Mouse (Mus musculus) MEL (cell line): ENCODE data around the gene Slc2a1. TPM values are rescaled to one million over a fixed set of nuclear protein-coding genes. Genes with fewer than 3 reads are reported as not detected.
A peak's percentile ranks its signal among the peaks of the same experiment; 100 is the strongest.

Source experiments
- DNase-seq: peaks from one replicate; pipeline ENCODE4 v3.0.0; 2011; ENCODE audit warnings: low read depth, low spot score
- H3K27ac ChIP-seq: 2 replicates; pipeline ENCODE4 v1.5.1; 2012; ENCODE audit warnings: low read depth, mild to moderate bottlenecking, control low read depth, low read length, moderate library complexity; ENCODE audit not compliant: control insufficient read depth
- H3K27me3 ChIP-seq, 2 experiments: fragments of 150-350 bp in 1 of 2; sonication (generic) in 1 of 2; 2 replicates each; pipeline ENCODE4 v1.6.1; 2012; ENCODE audit warnings: low read length in 2 of 2, mild to moderate bottlenecking in 2 of 2, improper control_type of control experiment in 1 of 2, moderate library complexity in 1 of 2; ENCODE audit not compliant: insufficient read depth in 2 of 2, control insufficient read depth in 1 of 2
- H3K36me3 ChIP-seq, 2 experiments: 2 replicates each; pipeline ENCODE4 v1.6.1; 2012 to 2014; ENCODE audit warnings: low read length in 2 of 2, improper control_type of control experiment in 1 of 2, inconsistent platforms in 1 of 2, mild to moderate bottlenecking in 1 of 2; ENCODE audit not compliant: insufficient read depth in 2 of 2, control insufficient read depth in 1 of 2
- H3K4me1 ChIP-seq, 2 experiments: fragments of 150-350 bp in 1 of 2; sonication (generic) in 1 of 2; 2 replicates each; pipeline ENCODE4 v1.6.1; 2012; ENCODE audit warnings: low read length in 2 of 2, improper control_type of control experiment in 1 of 2, mild to moderate bottlenecking in 1 of 2; ENCODE audit not compliant: insufficient read depth in 2 of 2, control insufficient read depth in 1 of 2
- H3K4me3 ChIP-seq, 2 experiments: fragments of 150-350 bp in 1 of 2; sonication (generic) in 1 of 2; 2 replicates each; pipeline ENCODE4 v1.5.1; 2012; ENCODE audit warnings: low read depth in 2 of 2, low read length in 2 of 2, mild to moderate bottlenecking in 2 of 2, moderate library complexity in 2 of 2, control low read depth in 1 of 2, improper control_type of control experiment in 1 of 2; ENCODE audit not compliant: control insufficient read depth in 1 of 2, insufficient read depth in 1 of 2
- H3K79me2 ChIP-seq: 2 replicates; pipeline ENCODE4 v1.6.1; 2012; ENCODE audit warnings: mild to moderate bottlenecking, low read length, moderate library complexity; ENCODE audit not compliant: control insufficient read depth, poor library complexity, insufficient read depth
- H3K9ac ChIP-seq: 2 replicates; pipeline ENCODE4 v1.6.1; 2012; ENCODE audit warnings: low read depth, mild to moderate bottlenecking, control low read depth, low read length, moderate library complexity; ENCODE audit not compliant: control insufficient read depth, poor library complexity, severe bottlenecking
- H3K9me3 ChIP-seq: fragments of 150-350 bp; sonication (generic); replicated peaks from 2 replicates; pipeline ENCODE4 v1.6.1; 2012; ENCODE audit warnings: mild to moderate bottlenecking, low read length, improper control_type of control experiment, moderate library complexity; ENCODE audit not compliant: insufficient read depth
- BHLHE40 ChIP-seq: IDR thresholded peaks from 2 replicates; pipeline ENCODE4 v1.6.1; 2012; ENCODE audit warnings: low read depth, mild to moderate bottlenecking, inconsistent platforms, low read length, improper control_type of control experiment, borderline replicate concordance
- CHD2 ChIP-seq: IDR thresholded peaks from 2 replicates; pipeline ENCODE4 v1.6.1; 2011; ENCODE audit warnings: low read length, improper control_type of control experiment
- E2F4 ChIP-seq: IDR thresholded peaks from 2 replicates; pipeline ENCODE4 v1.6.1; 2011; ENCODE audit warnings: low read depth, low read length, improper control_type of control experiment, borderline replicate concordance
- ELF1 ChIP-seq: IDR thresholded peaks from 2 replicates; pipeline ENCODE4 v1.6.1; 2014; ENCODE audit warnings: low read depth, mild to moderate bottlenecking, inconsistent platforms, low read length, improper control_type of control experiment, moderate library complexity
- EP300 ChIP-seq, 2 experiments: IDR thresholded peaks; 2 replicates each; pipeline ENCODE4 v1.6.1; 2011; ENCODE audit warnings: improper control_type of control experiment in 2 of 2, low read length in 2 of 2, low read depth in 1 of 2, mild to moderate bottlenecking in 1 of 2
- ETS1 ChIP-seq: IDR thresholded peaks from 2 replicates; pipeline ENCODE4 v1.6.1; 2012; ENCODE audit warnings: low read depth, mild to moderate bottlenecking, inconsistent platforms, low read length, improper control_type of control experiment, moderate library complexity
- GABPA ChIP-seq: IDR thresholded peaks from 2 replicates; pipeline ENCODE4 v1.6.1; 2012; ENCODE audit warnings: low read depth, mild to moderate bottlenecking, inconsistent platforms, low read length, improper control_type of control experiment, moderate library complexity
- HCFC1 ChIP-seq: IDR thresholded peaks from 2 replicates; pipeline ENCODE4 v1.6.1; 2012; ENCODE audit warnings: low read depth, mild to moderate bottlenecking, inconsistent platforms, low read length, improper control_type of control experiment, moderate library complexity
- JUND ChIP-seq: IDR thresholded peaks from 2 replicates; pipeline ENCODE4 v1.6.1; 2011; ENCODE audit warnings: low read depth, mild to moderate bottlenecking, improper control_type of control experiment, low read length
- MAFK ChIP-seq: IDR thresholded peaks from 2 replicates; pipeline ENCODE4 v1.6.1; 2011; ENCODE audit warnings: low read depth, mild to moderate bottlenecking, low read length, improper control_type of control experiment, borderline replicate concordance
- MAX ChIP-seq: IDR thresholded peaks from 2 replicates; pipeline ENCODE4 v1.6.1; 2011; ENCODE audit warnings: low read length, improper control_type of control experiment
- MAZ ChIP-seq: IDR thresholded peaks from 2 replicates; pipeline ENCODE4 v1.6.1; 2012; ENCODE audit warnings: low read depth, mild to moderate bottlenecking, inconsistent platforms, low read length, improper control_type of control experiment
- MEF2A ChIP-seq: IDR thresholded peaks from 2 replicates; pipeline ENCODE4 v1.6.1; 2014; ENCODE audit warnings: low read depth, mild to moderate bottlenecking, inconsistent platforms, low read length, improper control_type of control experiment; ENCODE audit not compliant: poor library complexity, insufficient replicate concordance, severe bottlenecking; ENCODE audit errors: extremely low read depth
- MXI1 ChIP-seq: IDR thresholded peaks from 2 replicates; pipeline ENCODE4 v1.6.1; 2011; ENCODE audit warnings: mild to moderate bottlenecking, low read depth, low read length, improper control_type of control experiment
- MYB ChIP-seq: IDR thresholded peaks from 2 replicates; pipeline ENCODE4 v1.6.1; 2011; ENCODE audit warnings: mild to moderate bottlenecking, low read depth, low read length, improper control_type of control experiment
- MYC ChIP-seq: IDR thresholded peaks from 2 replicates; pipeline ENCODE4 v1.6.1; 2011; ENCODE audit warnings: low read depth, mild to moderate bottlenecking, low read length, improper control_type of control experiment, moderate library complexity
- NELFE ChIP-seq: IDR thresholded peaks from 2 replicates; pipeline ENCODE4 v1.6.1; 2011; ENCODE audit warnings: low read depth, low read length, improper control_type of control experiment
- NRF1 ChIP-seq: IDR thresholded peaks from 2 replicates; pipeline ENCODE4 v1.6.1; 2014; ENCODE audit warnings: low read depth, mild to moderate bottlenecking, inconsistent platforms, low read length, improper control_type of control experiment, moderate library complexity; ENCODE audit not compliant: poor library complexity, insufficient read depth, severe bottlenecking
- RAD21 ChIP-seq: IDR thresholded peaks from 2 replicates; pipeline ENCODE4 v1.6.1; 2011; ENCODE audit warnings: mild to moderate bottlenecking, low read depth, low read length, improper control_type of control experiment
- RCOR1 ChIP-seq: IDR thresholded peaks from 2 replicates; pipeline ENCODE4 v1.6.1; 2012; ENCODE audit warnings: low read depth, mild to moderate bottlenecking, inconsistent platforms, low read length, improper control_type of control experiment
- SIN3A ChIP-seq: IDR thresholded peaks from 2 replicates; pipeline ENCODE4 v1.6.1; 2012; ENCODE audit warnings: low read length, improper control_type of control experiment, inconsistent platforms
- SMC3 ChIP-seq: IDR thresholded peaks from 2 replicates; pipeline ENCODE4 v1.6.1; 2011; ENCODE audit warnings: low read depth, low read length, improper control_type of control experiment
- TAL1 ChIP-seq: IDR thresholded peaks from 2 replicates; pipeline ENCODE4 v1.6.1; 2012; ENCODE audit warnings: mild to moderate bottlenecking, inconsistent platforms, low read length, moderate library complexity, mixed read lengths
- TBP ChIP-seq: IDR thresholded peaks from 2 replicates; pipeline ENCODE4 v1.8.0; 2011; ENCODE audit warnings: low read depth, low read length, improper control_type of control experiment
- TCF12 ChIP-seq: IDR thresholded peaks from 2 replicates; pipeline ENCODE4 v1.6.1; 2014; ENCODE audit warnings: low read depth, mild to moderate bottlenecking, inconsistent platforms, low read length, improper control_type of control experiment, moderate library complexity
- UBTF ChIP-seq: IDR thresholded peaks from 2 replicates; pipeline ENCODE4 v1.6.1; 2012; ENCODE audit warnings: low read depth, mild to moderate bottlenecking, inconsistent platforms, low read length, improper control_type of control experiment, moderate library complexity, borderline replicate concordance; ENCODE audit not compliant: insufficient read depth
- USF1 ChIP-seq: IDR thresholded peaks from 2 replicates; pipeline ENCODE4 v1.6.1; 2014; ENCODE audit warnings: low read depth, mild to moderate bottlenecking, inconsistent platforms, low read length, improper control_type of control experiment, moderate library complexity
- ZC3H11A ChIP-seq: IDR thresholded peaks from 2 replicates; pipeline ENCODE4 v1.6.1; 2012; ENCODE audit warnings: low read depth, mild to moderate bottlenecking, inconsistent platforms, low read length, improper control_type of control experiment
- ZKSCAN1 ChIP-seq: IDR thresholded peaks from 2 replicates; pipeline ENCODE4 v1.6.1; 2012; ENCODE audit warnings: low read depth, mild to moderate bottlenecking, inconsistent platforms, low read length, improper control_type of control experiment, moderate library complexity
- ZMIZ1 ChIP-seq: IDR thresholded peaks from 2 replicates; pipeline ENCODE4 v1.6.1; 2012; ENCODE audit warnings: low read depth, mild to moderate bottlenecking, inconsistent platforms, low read length, improper control_type of control experiment, moderate library complexity
- polyA plus RNA-seq, 2 experiments: library from polyadenylated mRNA; stranded (reverse) in 1 of 2; unstranded in 1 of 2; fragments of >175 nt in 1 of 2; fragments of >200 nt in 1 of 2; gene quantifications; 2 replicates each; pipeline versions ENCODE4 v1.2.1 to v1.2.4; 2012; ENCODE audit warnings: low replicate concordance in 2 of 2, low read depth in 1 of 2; ENCODE audit not compliant: insufficient read length in 2 of 2, insufficient read depth in 1 of 2, missing spikeins in 1 of 2
- total RNA-seq: library from RNA; depleted of rRNA; stranded (reverse); fragments of 300-350 nt; gene quantifications from 2 replicates; pipeline ENCODE4 v1.2.3, GENCODE M21; 2012

The Slc2a1 gene
- total and polyA plus RNA-seq, 3 experiments: 15.9 to 99.5 TPM; not detected in 1

GRCm38 (mm10) chr4:119112256-119112885, 3.9 kb downstream of the Slc2a1 start:
- Histone ChIP-seq H3K79me2 (peaks cover 13% of the 10 kb centered on the region), H3K27me3 (no peaks in the 10 kb centered on the region), H3K36me3 (peaks cover 0 to 13% of the 10 kb centered on the region in 2 experiments; a peak in 3 of 4 replicates), H3K27ac (no peak overlapping the region), H3K4me1 (peaks cover 8 to 14% of the 10 kb centered on the region in 2 experiments), H3K4me3 (no peak overlapping the region), H3K9ac (no peak overlapping the region), H3K9me3 (no peaks in the 10 kb centered on the region)
- no peak for DNase-seq
- TF ChIP-seq MAX (no peak), NRF1 (no peak), HCFC1 (no peak), RCOR1 (no peak), ZKSCAN1 (no peak), MYC (no peak)

- Histone ChIP-seq H3K27me3 (no peaks in the 10 kb centered on the region), H3K27ac (no peak overlapping the region), H3K79me2 (peaks cover 1% of the 10 kb centered on the region), H3K36me3 (peaks cover 0 to 16% of the 10 kb centered on the region in 2 experiments; a peak in 3 of 4 replicates), H3K4me3 (no peak overlapping the region), H3K9ac (no peak overlapping the region), H3K9me3 (no peaks in the 10 kb centered on the region), H3K4me1 (peaks cover 0 to 7% of the 10 kb centered on the region in 2 experiments)
- DNase-seq: peak; percentile 77
- TF ChIP-seq NELFE (no peak), BHLHE40 (peak; percentile 61; the same call in 1 of the 2 replicates), E2F4 (no peak), ZMIZ1 (no peak), TAL1 (peak; percentile 75), MYC (no peak), MXI1 (no peak), ZKSCAN1 (no peak), UBTF (no peak), GABPA (no peak), MAZ (peak; percentile 72; the same call in 1 of the 2 replicates), MEF2A (no peak), TBP (no peak), RAD21 (no peak), HCFC1 (no peak; the same call in 1 of the 2 replicates), EP300 (IDR thresholded peaks at IDR 0.05; ENCODE audit: low read depth in 1 of 2, low read length in 2 of 2) (peak; percentile 75 to 84), RCOR1 (peak; percentile 99), USF1 (no peak), TCF12 (peak; percentile 85), ELF1 (no peak), SMC3 (no peak), ETS1 (peak; percentile 48; the same call in 1 of the 2 replicates), SIN3A (peak; percentile 53), MAFK (no peak), MYB (no peak), NRF1 (no peak), CHD2 (no peak), ZC3H11A (no peak), JUND (no peak)
Observed at GRCm38 (mm10) chr4:119115611-119116070, 7.1 kb downstream of the Slc2a1 start.
